Mouse (Mus musculus): ENCODE measurements around the gene Bag5.

Gene Bag5

GRCm38 (mm10) chr12:111713004-111713651, at the start of gene Bag5, which contains the start of gene Apopt1:
Gene Bag5, minus strand, starts transcription at chr12:111713257.
Gene Apopt1, plus strand, starts transcription at chr12:111713261.
- in situ Hi-C loops (cut with MboI, MseI) = no loop called here

DNA sequence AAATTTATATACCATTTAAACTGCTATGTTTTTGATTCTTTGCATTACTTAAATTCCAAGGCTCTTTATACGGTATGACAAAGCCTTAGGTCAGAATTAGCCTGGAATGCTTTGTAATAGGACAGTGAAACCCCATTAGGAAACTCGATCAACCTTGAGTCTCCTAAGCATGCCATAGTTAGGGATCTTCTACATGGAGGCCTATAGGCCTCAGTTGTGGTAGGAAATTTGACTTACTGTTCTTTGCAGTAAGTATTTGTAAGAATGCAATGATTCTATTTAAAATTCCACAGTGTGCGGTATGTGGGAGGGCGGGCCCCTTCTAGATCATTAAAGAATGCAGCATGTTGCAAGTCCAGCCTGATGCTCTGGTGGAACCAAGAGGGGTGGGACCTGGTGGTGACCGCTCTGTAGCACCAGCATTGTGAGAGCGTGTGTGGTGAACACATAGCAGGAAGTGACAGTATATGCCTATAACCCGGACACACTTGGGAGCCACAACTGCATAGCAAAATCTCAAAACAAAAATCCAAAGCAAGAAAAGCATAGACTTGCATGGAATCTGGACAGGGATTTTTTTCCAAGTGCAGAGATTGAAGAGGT, 47.4 kb upstream of the Bag5 start:
- in situ Hi-C loops (cut with MboI, MseI) = no loop called here

DNA sequence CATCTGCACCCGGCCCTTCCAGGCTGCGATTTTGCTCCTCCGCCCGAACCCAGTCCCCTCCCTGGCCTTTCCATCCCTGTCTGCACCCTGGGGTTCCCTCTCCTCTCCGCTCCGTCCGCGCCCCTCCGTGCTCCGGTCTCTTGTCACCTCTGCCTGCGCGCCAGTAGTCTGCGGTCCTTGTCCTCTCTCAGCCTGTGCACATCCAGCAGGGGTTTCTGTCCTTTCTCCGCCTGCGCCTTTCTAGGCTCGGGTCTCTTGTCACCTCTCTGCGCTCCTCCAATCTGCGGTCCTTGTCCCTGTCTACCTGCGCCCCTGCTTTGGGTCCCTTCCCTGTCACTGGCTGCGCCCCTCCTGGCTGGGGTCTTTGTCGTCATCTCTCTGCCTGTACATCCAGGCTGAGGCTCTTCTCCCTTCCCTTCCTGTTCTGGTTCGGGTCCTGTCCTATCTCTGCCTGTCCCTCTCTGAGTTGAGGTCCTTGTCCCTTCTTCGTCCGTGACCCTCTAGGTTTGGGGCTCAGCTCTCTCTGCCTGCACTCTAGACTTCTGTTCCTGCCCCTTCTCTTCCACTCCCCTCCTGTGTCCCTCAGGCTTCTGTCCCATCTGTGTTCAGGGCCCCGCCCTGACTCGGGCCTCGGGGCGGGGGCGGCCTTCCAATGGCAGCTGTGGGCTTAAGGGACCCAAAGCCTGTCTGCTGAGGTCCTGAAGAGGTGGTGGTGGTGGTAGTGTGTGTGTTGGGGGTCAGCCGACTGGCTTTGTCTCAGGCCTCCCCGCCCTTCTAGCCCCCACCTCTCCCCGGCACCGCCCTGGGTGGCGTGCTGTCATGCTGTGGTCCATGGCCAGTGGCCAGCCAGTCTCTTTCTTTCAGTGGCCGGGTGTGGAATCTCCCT, 46.4 kb upstream of the Bag5 start:
- in situ Hi-C loops (cut with MboI, MseI) = no loop called here

DNA sequence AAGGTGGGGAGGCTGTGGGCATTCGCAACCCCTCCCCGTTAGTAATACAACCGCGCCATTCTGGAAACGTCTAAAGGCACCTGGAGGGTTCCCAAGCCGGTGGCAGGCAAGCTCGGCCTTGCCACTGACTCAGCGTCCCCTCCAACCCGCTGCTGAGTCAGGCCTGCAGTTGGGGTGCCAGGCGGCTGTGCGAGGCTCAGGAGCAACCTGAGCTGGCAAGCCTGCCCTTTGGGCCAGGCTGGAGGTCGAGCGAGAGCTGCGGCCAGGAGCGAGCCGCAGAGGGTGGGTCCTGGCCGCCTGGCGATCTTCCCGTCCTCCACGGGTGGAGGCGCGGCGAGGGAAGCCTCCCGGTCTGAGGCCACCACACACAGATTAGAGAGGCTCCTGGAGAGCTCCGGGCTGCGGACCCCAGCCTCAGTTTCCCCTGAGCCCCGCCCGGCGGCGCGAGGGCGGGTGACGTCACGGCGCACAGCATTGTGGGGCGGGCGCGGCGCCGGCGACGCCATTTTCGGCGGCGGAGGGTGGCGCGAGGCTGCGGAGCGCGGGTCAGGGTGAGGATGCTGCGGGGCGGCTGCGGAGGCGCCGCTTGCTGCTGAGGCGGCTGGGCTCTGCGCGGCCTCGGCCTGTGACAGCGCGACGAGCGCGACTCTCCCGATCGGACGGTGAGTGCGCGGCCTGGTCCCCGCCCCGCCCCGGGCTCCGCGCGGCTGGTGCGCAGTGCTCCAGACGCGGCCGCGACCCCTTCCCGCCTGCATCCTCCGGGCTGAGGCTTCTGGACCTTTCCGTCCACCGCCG, 45.5 kb upstream of the Bag5 start, which contains the start of gene Klc1:
Klc1 (plus strand) TSS at position 469 of the 795 bp plus-strand sequence.
- in situ Hi-C loops (cut with MboI, MseI) = no loop called here

- in situ Hi-C loops (cut with MboI, MseI) = no loop called here
These were observed 44.7 kb upstream of the Bag5 start for GRCm38 (mm10) chr12:111757561-111758325.

DNA sequence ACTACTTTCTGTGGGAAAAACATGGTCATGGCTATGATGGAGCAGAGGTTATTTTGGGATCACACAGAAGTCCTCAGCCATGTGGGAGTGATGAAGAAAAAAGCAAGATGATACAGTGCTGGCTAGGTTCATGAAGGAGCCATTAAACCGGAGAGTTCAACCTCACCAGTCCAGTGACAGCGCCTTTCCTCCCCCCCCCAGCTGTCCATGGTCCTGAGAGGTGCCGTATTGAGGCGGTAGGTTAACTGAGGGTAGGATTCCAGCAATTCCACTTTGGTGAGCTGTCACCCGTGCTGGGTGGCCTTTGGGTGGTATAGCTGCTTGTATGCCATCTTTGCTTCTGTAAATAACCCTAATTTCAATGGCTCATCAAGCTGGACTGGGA, 43.6 kb upstream of the Bag5 start:
- in situ Hi-C loops (cut with MboI, MseI) = no loop called here

GRCm38 (mm10) chr12:111756082-111756697, 43.1 kb upstream of the Bag5 start:
- in situ Hi-C loops (cut with MboI, MseI) = no loop called here

DNA sequence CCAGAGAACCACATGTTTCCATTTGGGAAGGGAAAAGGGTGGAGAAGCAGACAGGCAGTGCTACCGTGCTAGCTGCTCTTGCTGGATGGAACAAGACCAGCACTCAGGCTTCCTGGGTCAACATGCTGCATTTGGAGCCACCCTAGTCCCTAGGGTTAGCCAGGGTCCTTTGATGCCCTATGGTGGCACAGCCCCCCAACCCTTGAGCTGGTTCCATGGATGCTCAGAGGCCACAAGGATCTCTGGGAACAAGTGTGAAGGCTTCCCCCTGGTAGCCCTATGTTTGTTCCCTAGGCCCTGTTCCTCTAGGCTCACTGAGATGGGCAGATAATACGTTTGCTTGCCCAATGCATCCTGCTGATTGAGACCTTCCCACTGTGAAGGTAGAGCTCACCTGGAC, 42.2 kb upstream of the Bag5 start:
- in situ Hi-C loops (cut with MboI, MseI) = no loop called here

DNA sequence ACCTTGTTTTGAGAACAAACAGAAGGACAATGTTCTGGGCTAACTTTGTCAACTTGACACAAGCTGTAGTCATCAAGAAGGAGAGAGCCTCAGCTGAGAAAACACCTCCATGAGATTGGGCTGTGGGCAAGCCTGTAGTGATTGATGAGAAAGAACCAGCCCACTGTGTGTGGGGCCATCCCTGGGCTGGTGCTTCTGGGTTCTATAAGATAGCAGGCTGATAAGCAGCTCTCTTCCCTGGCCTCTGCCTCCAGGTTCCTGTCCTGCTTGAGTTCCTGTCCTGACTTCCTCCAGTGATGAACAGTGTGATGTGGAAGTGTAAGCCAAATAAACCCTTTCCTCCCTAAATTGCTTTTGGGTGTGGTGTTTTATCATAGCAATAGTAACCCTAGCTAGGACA, 41.7 kb upstream of the Bag5 start:
- in situ Hi-C loops (cut with MboI, MseI) = no loop called here

- in situ Hi-C loops (cut with MboI, MseI) = no loop called here
These were observed 40.3 kb upstream of the Bag5 start for GRCm38 (mm10) chr12:111753347-111753746.

DNA sequence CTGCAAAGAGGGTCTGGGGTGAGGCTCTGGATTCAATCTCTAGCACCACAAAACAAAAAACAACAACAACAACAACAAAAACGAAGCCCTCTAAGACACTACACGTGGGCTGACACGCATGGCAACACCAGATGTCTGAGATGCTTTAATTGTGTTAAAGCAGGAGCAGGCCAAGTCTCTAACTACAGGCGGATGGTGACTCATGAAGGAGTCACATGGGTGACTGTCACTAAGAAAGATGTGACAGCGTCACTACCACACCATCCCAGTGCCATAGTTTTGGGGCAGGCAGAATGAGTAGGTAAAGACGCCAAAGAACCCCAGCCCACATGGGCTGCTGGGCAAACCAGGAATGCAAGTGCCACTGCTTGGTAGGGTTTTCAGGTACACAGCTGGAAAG, 39.4 kb upstream of the Bag5 start:
- in situ Hi-C loops (cut with MboI, MseI) = no loop called here

DNA sequence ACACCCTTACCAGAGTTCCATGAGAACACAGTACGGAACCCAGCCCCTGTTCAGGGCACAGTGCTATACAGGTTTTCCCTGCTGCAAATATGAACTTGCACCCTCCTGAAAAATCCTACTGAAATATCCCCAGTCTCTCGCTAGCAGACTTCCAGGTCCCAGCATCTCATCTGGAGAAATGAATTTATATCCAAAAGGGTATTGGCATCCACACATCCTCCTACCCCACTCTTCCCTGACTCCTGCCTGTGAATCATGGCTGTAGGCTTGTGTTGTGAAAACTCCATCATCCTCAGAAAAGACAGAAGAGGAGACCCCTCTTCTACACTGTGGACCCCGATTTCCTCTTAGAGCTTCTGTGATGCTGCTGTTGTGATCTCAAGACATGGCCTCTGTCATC, 37.7 kb upstream of the Bag5 start:
- in situ Hi-C loops (cut with MboI, MseI) = no loop called here

GRCm38 (mm10) chr12:111747421-111747820, 34.4 kb upstream of the Bag5 start:
- in situ Hi-C loops (cut with MboI, MseI) = no loop called here

DNA sequence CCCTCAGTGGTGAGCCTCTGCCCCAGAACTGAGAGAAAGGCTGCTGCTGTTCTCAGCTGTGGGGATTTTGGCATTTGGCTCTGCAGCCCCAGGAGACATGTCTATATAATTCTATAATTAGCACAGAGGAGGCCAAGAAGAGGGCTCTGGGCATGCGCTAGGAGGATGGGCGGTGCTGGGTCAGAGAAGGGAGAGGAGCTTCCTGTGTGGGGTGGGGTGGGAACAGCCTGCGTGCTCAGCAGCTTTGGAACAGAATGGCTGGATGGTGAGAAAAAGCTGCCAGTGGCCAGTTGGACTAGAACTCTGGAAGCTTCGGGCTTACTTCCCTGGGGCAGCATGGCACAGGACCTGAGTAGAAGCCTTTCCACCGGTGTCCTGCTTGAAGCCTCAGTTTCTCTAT, 33.0 kb upstream of the Bag5 start:
- in situ Hi-C loops (cut with MboI, MseI) = no loop called here

DNA sequence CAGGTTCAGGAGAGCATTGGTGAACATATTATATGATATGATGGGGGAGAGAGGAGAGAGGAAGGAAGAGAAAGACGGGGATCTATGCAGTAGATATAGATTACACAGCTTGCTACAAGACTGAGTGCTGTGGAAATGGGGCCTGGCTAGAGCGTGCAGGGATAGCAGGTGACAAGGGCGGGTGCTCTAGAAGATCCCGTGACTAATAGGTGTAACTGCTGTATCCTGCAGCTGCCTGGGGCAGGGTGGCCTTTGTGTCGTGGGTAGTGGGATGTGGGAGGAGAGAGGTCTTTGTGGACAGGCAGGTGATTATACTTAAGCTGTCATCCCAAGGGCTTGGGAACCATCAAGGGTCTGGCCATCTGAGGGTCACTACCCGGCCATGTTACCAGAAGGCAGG, 32.2 kb upstream of the Bag5 start:
- in situ Hi-C loops (cut with MboI, MseI) = no loop called here

GRCm38 (mm10) chr12:111743981-111744423, 30.9 kb upstream of the Bag5 start:
- in situ Hi-C loops (cut with MboI, MseI) = no loop called here

- in situ Hi-C loops (cut with MboI, MseI) = no loop called here
These were observed 30.4 kb upstream of the Bag5 start for GRCm38 (mm10) chr12:111743419-111743818.

- in situ Hi-C loops (cut with MboI, MseI) = no loop called here
These were observed 28.3 kb upstream of the Bag5 start for GRCm38 (mm10) chr12:111741338-111741737.

DNA sequence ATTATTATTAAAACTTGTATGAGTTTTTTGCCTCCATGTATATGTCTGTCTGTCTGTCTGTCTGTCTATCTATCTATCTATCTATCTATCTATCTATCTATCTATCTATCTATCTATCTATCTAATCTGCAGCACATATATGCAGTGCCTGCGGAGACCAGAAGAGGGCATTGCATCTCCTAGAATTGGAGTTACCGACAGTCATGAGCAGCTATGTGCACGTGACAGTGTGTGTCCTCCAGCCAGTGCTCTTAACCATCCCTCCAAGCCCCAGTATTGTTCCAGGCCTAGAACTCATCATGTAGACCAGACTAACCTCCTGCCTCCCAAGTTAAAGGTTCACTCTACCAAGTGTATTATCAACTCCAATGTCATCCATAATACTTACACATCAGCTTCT, 25.7 kb upstream of the Bag5 start:
- in situ Hi-C loops (cut with MboI, MseI) = no loop called here

- in situ Hi-C loops (cut with MboI, MseI) = no loop called here
These were observed 24.3 kb upstream of the Bag5 start for GRCm38 (mm10) chr12:111737370-111737769.

Measured in regulatory T cell (primary cell).